Mouse (Mus musculus) forebrain, embryonic 13.5 days (tissue): ENCODE data around the gene Arrb1. TPM values are rescaled to one million over a fixed set of nuclear protein-coding genes. Genes with fewer than 3 reads are reported as not detected.
A peak's percentile ranks its signal among the peaks of the same experiment; 100 is the strongest.

ENCODE experiments used
- ATAC-seq: fragments of 200-750 bp; cut with Nextera tagmentation; 2 replicates; pipeline ENCODE4 v1.8.0; 2017
- H3K27ac ChIP-seq: fragments of 300-500 bp; sonication (generic); 2 replicates; pipeline ENCODE4 v1.5.1; 2015; ENCODE audit warnings: inconsistent platforms, mild to moderate bottlenecking, moderate library complexity
- H3K27me3 ChIP-seq: fragments of 300-500 bp; sonication (generic); 2 replicates; pipeline ENCODE4 v1.6.1; 2015; ENCODE audit warnings: mild to moderate bottlenecking, inconsistent platforms
- H3K36me3 ChIP-seq: fragments of 300-500 bp; sonication (generic); 2 replicates; pipeline ENCODE4 v1.6.1; 2015; ENCODE audit warnings: mild to moderate bottlenecking, inconsistent platforms; ENCODE audit not compliant: poor library complexity, severe bottlenecking
- H3K4me1 ChIP-seq: fragments of 300-500 bp; sonication (generic); 2 replicates; pipeline ENCODE4 v1.6.1; 2015; ENCODE audit warnings: inconsistent platforms
- H3K4me2 ChIP-seq: fragments of 300-500 bp; sonication (generic); 2 replicates; pipeline ENCODE4 v1.6.1; 2015; ENCODE audit warnings: inconsistent platforms, mild to moderate bottlenecking, moderate library complexity
- H3K4me3 ChIP-seq: fragments of 300-500 bp; sonication (generic); 2 replicates; pipeline ENCODE4 v1.5.1; 2015; ENCODE audit warnings: mild to moderate bottlenecking, inconsistent platforms
- H3K9ac ChIP-seq: fragments of 300-500 bp; sonication (generic); 2 replicates; pipeline ENCODE4 v1.6.1; 2015; ENCODE audit warnings: mild to moderate bottlenecking, inconsistent platforms
- H3K9me3 ChIP-seq: fragments of 300-500 bp; sonication (generic); replicated peaks from 2 replicates; pipeline ENCODE4 v1.6.1; 2016; ENCODE audit warnings: inconsistent platforms
- WGBS: fragments of 180-500 bp; shearing (Covaris S2); methylation state at CpG from one replicate; pipeline ENCODE4 v1.1.7; 2015; 5-methylcytosine and 5-hydroxymethylcytosine counted together
- polyA plus RNA-seq: library from polyadenylated mRNA; unstranded; fragments of >200 nt; fragmentation: Nextera tagmentation; extraction: Ambion mirVana; gene quantifications from 2 replicates; pipeline ENCODE4 v1.2.1, GENCODE M21; 2015

The Arrb1 gene
- polyA plus RNA-seq, 1 experiment from 2014 or later: 7.4 TPM

DNA sequence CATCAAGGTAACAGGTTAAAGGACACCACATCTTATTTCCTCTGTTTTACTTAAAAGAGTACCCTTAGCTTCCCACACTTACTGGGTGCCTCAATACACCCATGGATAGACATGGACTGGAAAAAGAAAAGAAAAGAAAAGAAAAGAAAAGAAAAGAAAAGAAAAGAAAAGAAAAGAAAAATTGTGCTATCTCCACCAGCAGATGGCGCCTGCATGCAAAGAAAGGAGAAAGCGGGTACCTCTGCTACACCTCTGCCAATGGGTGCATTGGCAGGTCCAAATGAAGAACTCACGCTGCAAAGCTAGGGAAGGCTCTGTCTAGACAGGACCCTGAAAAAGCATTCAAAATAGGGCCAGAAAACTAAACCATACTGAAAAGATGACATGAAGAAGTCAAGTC is 83.6 kb downstream of the Arrb1 start:
- H3K9ac ChIP-seq: no peak overlapping the region
- no peak overlapping the region for H3K4me3 ChIP-seq
- WGBS: 9% methylated on average over 3 of the region's 3 CpGs
- no peak overlapping the region for H3K27ac ChIP-seq
- H3K36me3 ChIP-seq: no peaks in the 10 kb centered on the region
- ATAC-seq: no peak
- H3K4me2 ChIP-seq: no peak overlapping the region
- H3K9me3 ChIP-seq: no peaks in the 10 kb centered on the region
- no peaks in the 10 kb centered on the region for H3K4me1 ChIP-seq
- peaks cover 11% of the 10 kb centered on the region for H3K27me3 ChIP-seq

DNA sequence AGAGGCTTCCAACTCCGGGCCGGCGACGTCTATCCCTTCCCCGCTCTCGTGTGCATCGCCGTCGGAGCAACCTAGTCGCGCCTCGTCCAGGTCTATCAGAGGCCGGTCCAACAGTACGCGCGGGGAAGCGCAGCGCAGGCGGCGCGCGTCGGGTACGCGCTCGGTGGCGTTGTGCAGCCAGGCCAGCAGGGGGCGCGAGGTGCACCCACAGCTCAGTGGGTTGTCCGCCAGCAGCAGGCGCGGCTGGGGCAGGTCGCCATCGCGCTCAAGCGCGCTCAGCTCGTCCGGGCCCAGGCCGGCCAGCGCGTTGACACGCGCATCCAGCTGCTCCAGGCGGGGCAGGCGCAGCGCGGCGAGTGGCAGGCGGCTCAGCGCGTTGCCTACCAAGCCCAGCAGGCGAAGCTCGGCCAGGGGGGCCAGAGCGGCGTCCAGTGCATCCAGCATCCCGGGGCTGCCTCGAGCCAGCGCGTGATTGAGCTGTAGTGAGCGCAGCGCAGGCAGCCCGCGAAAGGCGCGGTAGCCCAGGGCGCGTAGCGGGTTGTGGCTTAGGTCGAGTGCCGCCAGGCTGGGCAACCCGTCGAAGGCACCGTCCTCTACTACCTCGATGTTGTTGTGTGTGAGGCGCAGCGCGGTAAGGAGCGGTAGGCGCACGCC is 90.6 kb downstream of the Arrb1 start:
- peaks cover 73% of the 10 kb centered on the region for H3K27me3 ChIP-seq

GRCm38 (mm10) chr7:99626376-99627270 is 91.4 kb downstream of the Arrb1 start, which contains the start of gene Tpbgl:
TSS of gene Tpbgl (minus strand) at chr7:99627103.
- Histone ChIP-seq H3K27me3 (peaks cover 78% of the 10 kb centered on the region), H3K4me1 (peaks cover 22% of the 10 kb centered on the region), H3K9me3 (no peaks in the 10 kb centered on the region), H3K9ac (peak within 1 kb of the TSS; percentile 60), H3K27ac (no peak within 1 kb of the TSS), H3K4me2 (peak within 1 kb of the TSS; percentile 89), H3K4me3 (peak within 1 kb of the TSS; percentile 50), H3K36me3 (no peaks in the 10 kb centered on the region)
- ATAC-seq: peak; percentile 34
- under 1% methylated on average over 73 of the region's 83 CpGs for WGBS

More for the DNA sequence above, 90.6 kb downstream of the Arrb1 start:
- H3K9ac ChIP-seq: peak overlapping the region; percentile 60
- peak overlapping the region; percentile 50 for H3K4me3 ChIP-seq
- H3K36me3 ChIP-seq: no peaks in the 10 kb centered on the region
- ATAC-seq: peak; percentile 90
- H3K4me1 ChIP-seq: peaks cover 22% of the 10 kb centered on the region
- peak overlapping the region; percentile 89 for H3K4me2 ChIP-seq
- H3K27ac ChIP-seq: no peak overlapping the region
- H3K9me3 ChIP-seq: no peaks in the 10 kb centered on the region
- WGBS: under 1% methylated on average over 77 of the region's 81 CpGs

DNA sequence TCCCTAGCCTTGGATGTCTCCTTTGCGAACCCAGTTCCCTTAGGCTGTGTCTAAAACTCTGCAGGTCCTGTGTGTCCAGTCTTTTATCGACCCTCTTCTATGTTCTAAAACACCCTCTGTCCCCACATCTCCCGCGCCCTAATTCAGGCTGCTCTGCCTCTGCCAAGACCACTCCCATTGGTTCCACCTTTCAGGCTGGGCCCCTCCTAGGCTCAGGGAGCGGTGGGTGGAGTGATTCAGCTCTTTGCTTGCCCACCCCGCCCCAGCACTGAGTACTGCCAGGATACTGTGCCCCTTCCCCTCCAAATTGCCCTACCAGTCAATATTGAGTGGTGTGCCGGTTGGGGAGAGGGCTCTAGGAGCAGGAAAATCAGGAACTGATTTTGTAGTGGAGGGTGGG is 92.1 kb downstream of the Arrb1 start:
- no peak for ATAC-seq
- WGBS: 3% methylated on average over 7 of the region's 7 CpGs
- H3K27me3 ChIP-seq: peaks cover 81% of the 10 kb centered on the region
- peak overlapping the region; percentile 89 for H3K4me2 ChIP-seq
- H3K36me3 ChIP-seq: no peaks in the 10 kb centered on the region
- peaks cover 22% of the 10 kb centered on the region for H3K4me1 ChIP-seq
- peak overlapping the region; percentile 50; the same call in 1 of the 2 replicates for H3K4me3 ChIP-seq
- H3K9ac ChIP-seq: no peak overlapping the region
- no peaks in the 10 kb centered on the region for H3K9me3 ChIP-seq
- no peak overlapping the region for H3K27ac ChIP-seq

DNA sequence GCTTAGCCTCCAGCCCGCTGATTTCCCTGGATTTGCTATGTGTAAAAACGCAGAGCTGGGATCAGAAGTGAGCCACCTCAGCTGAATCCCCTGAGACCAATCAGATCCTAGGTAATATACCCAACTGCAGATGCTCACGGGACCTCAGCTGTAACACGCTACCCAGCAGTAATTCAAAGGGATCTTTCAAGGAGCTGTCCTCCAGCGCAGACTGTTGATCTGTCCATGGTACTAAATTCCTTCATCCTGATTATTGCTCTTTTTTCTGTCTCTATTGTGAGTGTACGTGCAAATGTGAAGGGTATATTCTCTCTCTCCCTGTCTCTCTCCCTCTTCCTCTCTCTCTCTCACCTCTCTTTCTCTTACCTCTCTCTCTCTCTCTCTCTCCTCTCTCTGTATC is 97.0 kb downstream of the Arrb1 start:
- ATAC-seq: no peak
- Histone ChIP-seq H3K4me1 (peaks cover 8% of the 10 kb centered on the region), H3K4me2 (no peak overlapping the region), H3K9ac (no peak overlapping the region), H3K27me3 (peaks cover 45% of the 10 kb centered on the region), H3K36me3 (no peaks in the 10 kb centered on the region), H3K9me3 (no peaks in the 10 kb centered on the region), H3K27ac (no peak overlapping the region), H3K4me3 (no peak overlapping the region)
- 9% methylated on average over 6 of the region's 6 CpGs for WGBS

DNA sequence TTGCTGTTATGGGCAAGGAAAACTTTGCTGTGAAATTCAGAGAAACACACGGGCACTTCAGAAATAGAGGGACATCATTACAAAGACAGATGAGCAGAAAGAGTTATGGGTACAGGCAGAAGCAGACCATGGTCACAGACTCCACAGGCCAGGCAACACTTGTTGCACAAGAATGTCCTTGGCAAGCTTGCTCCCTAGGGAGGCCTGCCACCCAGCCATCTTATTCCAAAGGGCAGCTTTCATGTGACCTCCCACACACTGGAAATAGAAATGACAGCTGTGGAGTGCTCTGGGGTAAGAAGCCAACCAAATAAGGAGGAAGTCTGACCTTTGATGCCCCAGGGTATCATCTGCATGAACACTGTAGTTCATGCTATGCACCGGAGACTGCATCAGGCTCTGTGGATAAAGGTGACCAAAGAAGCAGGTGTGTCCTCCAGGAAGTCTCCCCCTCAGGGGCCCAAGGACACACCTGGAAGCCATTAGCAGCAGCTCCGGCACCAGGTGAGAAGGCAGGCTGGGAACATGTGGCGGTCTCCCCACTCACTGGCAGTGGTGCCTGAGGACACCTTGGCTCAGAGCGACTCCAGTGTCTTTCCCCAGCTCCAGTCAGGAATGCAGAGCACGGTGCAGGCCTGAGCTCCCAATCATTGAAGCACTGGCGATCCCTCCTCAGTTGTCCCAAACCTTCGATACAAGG is 98.8 kb downstream of the Arrb1 start:
- ATAC-seq: no peak
- Histone ChIP-seq H3K4me2 (no peak overlapping the region), H3K9ac (no peak overlapping the region), H3K4me1 (peaks cover 6% of the 10 kb centered on the region), H3K27ac (no peak overlapping the region), H3K4me3 (no peak overlapping the region), H3K36me3 (no peaks in the 10 kb centered on the region), H3K9me3 (no peaks in the 10 kb centered on the region), H3K27me3 (peaks cover 27% of the 10 kb centered on the region)
- WGBS: 81% methylated on average over 8 of the region's 8 CpGs

- H3K4me1 ChIP-seq: 0 out of 2 replicates have a peak, but pooled peaks cover 4% of the 10 kb centered on the region
- peaks cover 15% of the 10 kb centered on the region; the same call in 1 of the 2 replicates for H3K27me3 ChIP-seq
- no peak overlapping the region for H3K27ac ChIP-seq
- H3K9me3 ChIP-seq: no peaks in the 10 kb centered on the region
- ATAC-seq: no peak
- no peak overlapping the region for H3K4me3 ChIP-seq
- 49% methylated on average over 4 of the region's 4 CpGs for WGBS
- H3K36me3 ChIP-seq: no peaks in the 10 kb centered on the region
- no peak overlapping the region for H3K4me2 ChIP-seq
- no peak overlapping the region for H3K9ac ChIP-seq
Observed at GRCm38 (mm10) chr7:99641245-99641644, 106.0 kb downstream of the Arrb1 start.

DNA sequence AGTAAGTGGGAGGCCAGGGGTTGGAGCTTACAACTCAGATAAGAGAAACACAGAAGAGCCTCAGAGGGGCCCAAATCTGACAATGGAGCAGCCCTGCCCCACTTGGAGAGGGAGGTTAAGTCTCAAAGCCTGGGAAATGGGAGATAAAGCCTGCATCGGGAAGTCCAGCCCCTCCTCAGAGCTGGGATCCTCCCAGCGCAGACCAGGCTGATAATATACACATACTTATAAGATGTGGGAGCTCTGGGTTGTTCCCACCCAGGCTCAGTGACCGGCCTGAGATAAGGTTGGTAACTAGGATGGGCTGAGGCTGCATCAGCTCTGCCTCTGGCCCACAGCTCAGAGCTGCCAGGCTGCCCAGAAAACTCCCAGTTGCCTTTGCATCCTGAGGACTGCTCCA is 106.8 kb downstream of the Arrb1 start:
- no peaks in the 10 kb centered on the region for H3K36me3 ChIP-seq
- H3K4me3 ChIP-seq: no peak overlapping the region
- H3K9me3 ChIP-seq: no peaks in the 10 kb centered on the region
- no peak overlapping the region for H3K9ac ChIP-seq
- H3K27ac ChIP-seq: no peak overlapping the region
- no peak for ATAC-seq
- H3K4me1 ChIP-seq: 0 out of 2 replicates have a peak, but pooled peaks cover 4% of the 10 kb centered on the region
- 38% methylated on average over 3 of the region's 3 CpGs for WGBS
- H3K4me2 ChIP-seq: no peak overlapping the region
- peaks cover 18% of the 10 kb centered on the region; the same call in 1 of the 2 replicates for H3K27me3 ChIP-seq

GRCm38 (mm10) chr7:99644701-99645100 is 109.4 kb downstream of the Arrb1 start:
- H3K9ac ChIP-seq: no peak overlapping the region
- ATAC-seq: no peak
- no peak overlapping the region for H3K4me2 ChIP-seq
- H3K27me3 ChIP-seq: peaks cover 18% of the 10 kb centered on the region; the same call in 1 of the 2 replicates
- no peaks in the 10 kb centered on the region for H3K9me3 ChIP-seq
- H3K4me1 ChIP-seq: peaks cover 8% of the 10 kb centered on the region; the same call in 1 of the 2 replicates
- no peaks in the 10 kb centered on the region for H3K36me3 ChIP-seq
- H3K4me3 ChIP-seq: no peak overlapping the region
- no peak overlapping the region for H3K27ac ChIP-seq
- WGBS: 78% methylated on average over 7 of the region's 7 CpGs

GRCm38 (mm10) chr7:99648623-99649022 is 113.4 kb downstream of the Arrb1 start:
- H3K27ac ChIP-seq: no peak overlapping the region
- H3K4me2 ChIP-seq: no peak overlapping the region
- H3K4me3 ChIP-seq: no peak overlapping the region
- 0 out of 2 replicates have a peak, but pooled peaks cover 7% of the 10 kb centered on the region for H3K27me3 ChIP-seq
- no peaks in the 10 kb centered on the region for H3K9me3 ChIP-seq
- no peaks in the 10 kb centered on the region for H3K36me3 ChIP-seq
- WGBS: 5% methylated on average over 6 of the region's 6 CpGs
- peaks cover 8% of the 10 kb centered on the region; the same call in 1 of the 2 replicates for H3K4me1 ChIP-seq
- H3K9ac ChIP-seq: no peak overlapping the region
- no peak for ATAC-seq

DNA sequence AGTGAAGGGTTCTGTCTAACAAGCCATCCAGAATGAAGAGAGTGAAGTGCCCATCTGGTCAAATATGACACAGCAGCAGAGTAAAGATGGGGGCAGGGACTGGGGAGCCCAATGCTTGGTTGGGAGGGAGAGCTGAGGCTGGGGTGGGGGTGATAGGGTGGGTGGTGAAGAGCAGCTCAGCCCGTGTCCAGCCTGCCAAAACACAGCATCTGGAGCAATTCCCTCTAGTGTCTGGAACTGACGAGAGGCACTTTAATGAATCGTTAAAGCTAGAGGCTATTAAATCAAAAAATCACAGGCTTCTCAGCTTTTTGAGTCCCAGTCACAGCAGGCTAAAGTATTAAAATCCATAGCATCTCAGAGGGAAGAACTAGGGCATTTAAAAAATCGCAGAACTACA is 114.3 kb downstream of the Arrb1 start:
- H3K4me3 ChIP-seq: no peak overlapping the region

More for the DNA sequence above, 114.3 kb downstream of the Arrb1 start:
- Histone ChIP-seq H3K4me2 (no peak overlapping the region), H3K27ac (no peak overlapping the region), H3K9ac (no peak overlapping the region), H3K4me1 (peaks cover 8% of the 10 kb centered on the region; the same call in 1 of the 2 replicates), H3K9me3 (no peaks in the 10 kb centered on the region), H3K36me3 (no peaks in the 10 kb centered on the region), H3K27me3 (0 out of 2 replicates have a peak, but pooled peaks cover 4% of the 10 kb centered on the region)
- 34% methylated on average over 4 of the region's 4 CpGs for WGBS
- ATAC-seq: no peak
